Comparison of ENCODE assay signal across 8 mouse cellular contexts in genomic region chr5:64809864-64810263, GRCm38 (mm10). TPM values are rescaled to one million over a fixed set of nuclear protein-coding genes. Genes with fewer than 3 reads are reported as not detected.
DNase-seq lines count a peak whose midpoint lies in the region; ATAC-seq lines count a peak whose summit lies in the region.

No protein-coding gene starts in this region.

- peaks cover 12% of the 10 kb centered on the region; the same call in 1 of the 2 replicates for H3K36me3 ChIP-seq in heart, embryonic 12.5 days
- H3K36me3 ChIP-seq in lung, embryonic 16.5 days (ENCODE audit: control insufficient read depth, insufficient read depth, low read length): no peaks in the 10 kb centered on the region
- H3K36me3 ChIP-seq in stomach, embryonic 16.5 days (ENCODE audit: control insufficient read depth, insufficient read depth, low read length): peaks cover 6% of the 10 kb centered on the region; the same call in 1 of the 2 replicates

- peak overlapping the region; percentile 88 for H3K27ac ChIP-seq in heart, embryonic 12.5 days (ENCODE audit: poor library complexity, severe bottlenecking)
- H3K27ac ChIP-seq in lung, embryonic 16.5 days (ENCODE audit: low read length): peak overlapping the region; percentile 98
- peak overlapping the region; percentile 91 for H3K27ac ChIP-seq in stomach, embryonic 16.5 days (ENCODE audit: low read length)

- ATAC-seq in heart, embryonic 12.5 days (ENCODE audit: insufficient number of reproducible peaks, low FRiP score): no peak
- ATAC-seq in lung, embryonic 16.5 days (ENCODE audit: low read depth): no peak
- ATAC-seq in stomach, embryonic 16.5 days (ENCODE audit: insufficient read depth, low FRiP score): no peak
- ATAC-seq in granulocyte monocyte progenitor cell, adult 5-6 weeks (replicated peaks; ENCODE audit: poor library complexity, severe bottlenecking): no peak

- DNase-seq in urinary bladder, postnatal 14 days (ENCODE audit: low spot score): peak; percentile 41
- no peak for DNase-seq in urinary bladder, adult 18-20 months (ENCODE audit: low spot score in 2 of 2)
- DNase-seq in left cerebral cortex, adult 11 months (ENCODE audit: low spot score): no peak
- DNase-seq in kidney, adult 8-10 months: no peak

- H3K4me1 ChIP-seq in heart, embryonic 12.5 days (replicated peaks): peaks cover 82% of the 10 kb centered on the region
- H3K4me1 ChIP-seq in lung, embryonic 16.5 days (replicated peaks; ENCODE audit: control insufficient read depth, insufficient read depth, low read length): peaks cover 78% of the 10 kb centered on the region
- H3K4me1 ChIP-seq in stomach, embryonic 16.5 days (ENCODE audit: control insufficient read depth, insufficient read depth, low read length): peaks cover 81% of the 10 kb centered on the region

- 77% methylated on average over 11 of the region's 11 CpGs for WGBS in heart, embryonic 12.5 days
- 66% methylated on average over 11 of the region's 11 CpGs for WGBS in lung, embryonic 16.5 days
- 65% methylated on average over 11 of the region's 11 CpGs for WGBS in stomach, embryonic 16.5 days

- no peaks in the 10 kb centered on the region for H3K27me3 ChIP-seq in heart, embryonic 12.5 days (replicated peaks)
- no peaks in the 10 kb centered on the region for H3K27me3 ChIP-seq in lung, embryonic 16.5 days (ENCODE audit: control insufficient read depth, insufficient read depth, low read depth, low read length)
- H3K27me3 ChIP-seq in stomach, embryonic 16.5 days (ENCODE audit: control insufficient read depth, insufficient read depth, low read length): no peaks in the 10 kb centered on the region

- H3K9ac ChIP-seq in heart, embryonic 12.5 days: no peak overlapping the region
- no peak overlapping the region for H3K9ac ChIP-seq in lung, embryonic 16.5 days (ENCODE audit: low read length)
- H3K9ac ChIP-seq in stomach, embryonic 16.5 days (ENCODE audit: low read length): peak overlapping the region; percentile 68

- no peaks in the 10 kb centered on the region for H3K9me3 ChIP-seq in heart, embryonic 12.5 days (replicated peaks)
- H3K9me3 ChIP-seq in lung, embryonic 16.5 days (ENCODE audit: control insufficient read depth, low read length): no peaks in the 10 kb centered on the region
- H3K9me3 ChIP-seq in stomach, embryonic 16.5 days (replicated peaks; ENCODE audit: control insufficient read depth, low read length): no peaks in the 10 kb centered on the region

- no peak overlapping the region for H3K4me3 ChIP-seq in heart, embryonic 12.5 days
- no peak overlapping the region for H3K4me3 ChIP-seq in lung, embryonic 16.5 days (ENCODE audit: low read length)
- peak overlapping the region; percentile 38 for H3K4me3 ChIP-seq in stomach, embryonic 16.5 days (replicated peaks; ENCODE audit: low read length)

- H3K4me2 ChIP-seq in heart, embryonic 12.5 days: peak overlapping the region; percentile 65
- peak overlapping the region; percentile 65; the same call in 1 of the 2 replicates for H3K4me2 ChIP-seq in lung, embryonic 16.5 days (ENCODE audit: low read depth, low read length)
- peak overlapping the region; percentile 54 for H3K4me2 ChIP-seq in stomach, embryonic 16.5 days (ENCODE audit: low read depth, low read length)

RNA-seq across cellular contexts. Expression of gene Klf3, which starts 6.7 kb away (rescaled TPM):
- 66.9 and 69.7 TPM in 2 replicates for polyA plus RNA-seq in heart, embryonic 12.5 days (2016; fragmentation: Nextera tagmentation; extraction: Ambion mirVana)
- 53.8 and 61.5 TPM in 2 replicates for polyA plus RNA-seq in lung, embryonic 16.5 days (2015; fragmentation: Nextera tagmentation; extraction: Ambion mirVana)
- polyA plus RNA-seq in stomach, embryonic 16.5 days (2015; fragmentation: Nextera tagmentation; extraction: Ambion mirVana): 63.7 and 66.8 TPM in 2 replicates
- 23.6 and 28.1 TPM in 2 replicates for total RNA-seq in granulocyte monocyte progenitor cell, adult 5-6 weeks (2014; fragmentation: Nextera tagmentation)
- 6.9 and 8.9 TPM in 2 replicates for total RNA-seq in granulocyte monocyte progenitor cell, adult 5-6 weeks (2017)
